Mouse (Mus musculus) ES-Bruce4 (cell line): ENCODE measurements around the gene Mcrip1.

ENCODE experiments used
- CTCF ChIP-seq: IDR thresholded peaks from one replicate; pipeline ENCODE4 v1.8.1; 2011; ENCODE audit warnings: low read depth, low read length
- EP300 ChIP-seq: IDR thresholded peaks from 2 replicates; pipeline ENCODE4 v1.6.1; 2011; ENCODE audit warnings: low read depth, low read length; ENCODE audit not compliant: insufficient read depth
- POLR2A ChIP-seq: IDR thresholded peaks from one replicate; pipeline ENCODE4 v1.8.1; 2011; ENCODE audit warnings: low read length; ENCODE audit not compliant: insufficient read depth

- TF ChIP-seq CTCF = no peak
- no peak for TF ChIP-seq POLR2A
- no peak for TF ChIP-seq EP300
These were observed 3.6 kb downstream of the Mcrip1 start for GRCm38 (mm10) chr11:120545964-120546363.
